Mouse (Mus musculus): ENCODE data around the gene Mrpl37.

- no peak for TF ChIP-seq EP300 (IDR thresholded peaks at IDR 0.05; ENCODE audit: insufficient read depth, low read depth, low read length)
- TF ChIP-seq CTCF (IDR thresholded peaks at IDR 0.05): no peak
- TF ChIP-seq POLR2A (IDR thresholded peaks at IDR 0.05; ENCODE audit: insufficient read depth, low read depth, low read length): no peak
These were observed 53.4 kb downstream of the Mrpl37 start for GRCm38 (mm10) chr4:107013119-107013816.
